Mouse (Mus musculus) neural tube, embryonic 10.5 days (tissue): ENCODE measurements around the gene Sec63.

Experiments used
- DNase-seq: peaks from one replicate; pipeline ENCODE4 v3.0.0-alpha.2; 2017; ENCODE audit warnings: low spot score; ENCODE audit errors: extremely low spot score

Gene Sec63

DNA sequence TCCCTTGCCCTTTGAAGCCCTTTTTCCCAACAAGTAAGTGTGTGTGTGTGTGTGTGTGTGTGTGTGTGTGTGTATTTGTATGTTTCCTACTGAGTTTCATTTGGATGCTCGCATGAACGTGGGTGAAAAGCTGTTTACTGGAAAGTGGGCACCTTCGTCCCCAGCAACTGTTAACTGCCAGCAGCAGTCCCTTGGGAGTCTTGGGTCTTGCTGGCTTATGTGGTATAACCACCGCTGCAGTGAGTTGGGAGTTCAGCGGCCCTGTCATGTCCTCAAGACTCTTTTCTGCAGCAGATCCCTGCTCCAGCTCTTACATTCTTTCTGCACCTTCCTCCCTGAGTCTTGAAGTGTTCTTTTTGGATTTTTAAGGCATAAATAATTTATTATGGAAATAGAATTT lies 65.9 kb downstream of the Sec63 start:
- no peak for DNase-seq

GRCm38 (mm10) chr10:42830007-42830406 lies 68.7 kb downstream of the Sec63 start:
- no peak for DNase-seq

DNA sequence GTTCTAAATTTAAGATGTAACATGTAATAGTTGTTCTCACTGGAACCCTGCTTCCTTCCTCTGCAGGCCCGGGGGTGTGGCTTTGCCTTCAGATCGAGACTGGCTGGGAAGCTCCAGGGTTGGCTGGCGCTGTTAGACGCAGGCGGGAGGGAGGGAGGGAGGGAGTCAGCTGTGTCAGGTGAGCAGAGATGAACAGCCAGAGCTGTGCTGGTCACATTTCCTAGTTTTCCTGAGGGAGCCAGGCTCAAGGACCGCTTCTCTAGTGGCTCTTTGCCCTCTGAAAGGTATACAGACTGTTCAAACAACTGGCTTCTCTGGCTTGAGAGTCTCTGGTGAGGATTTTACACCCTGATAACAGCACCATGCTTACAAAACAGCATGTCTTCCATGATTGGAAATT lies 69.1 kb downstream of the Sec63 start:
- no peak for DNase-seq

- no peak for DNase-seq
These were observed 71.4 kb downstream of the Sec63 start for GRCm38 (mm10) chr10:42832677-42833076.

GRCm38 (mm10) chr10:42833871-42834727 lies 72.8 kb downstream of the Sec63 start:
- DNase-seq, result no peak

- DNase-seq, result no peak
These were observed 76.8 kb downstream of the Sec63 start for GRCm38 (mm10) chr10:42838106-42838505.

DNA sequence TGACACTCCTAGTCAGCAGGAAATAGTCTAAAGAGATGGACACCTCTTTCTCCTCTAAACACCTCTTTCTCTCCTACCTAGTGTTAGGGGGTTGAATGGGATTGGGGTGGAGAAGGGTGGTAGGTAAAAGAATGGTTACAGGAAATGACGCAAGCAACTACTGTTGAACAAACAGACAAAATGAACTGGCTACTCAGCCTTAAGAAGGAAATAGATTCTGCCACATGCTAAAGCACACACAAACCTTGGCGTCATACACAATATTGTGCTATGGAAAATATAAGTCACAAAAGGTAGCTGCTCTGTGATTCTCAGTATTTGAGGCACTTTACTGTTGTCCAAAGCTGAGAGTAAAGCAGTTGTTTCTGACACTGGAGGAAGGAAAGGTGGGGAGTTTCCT lies 77.4 kb downstream of the Sec63 start:
- no peak for DNase-seq

DNA sequence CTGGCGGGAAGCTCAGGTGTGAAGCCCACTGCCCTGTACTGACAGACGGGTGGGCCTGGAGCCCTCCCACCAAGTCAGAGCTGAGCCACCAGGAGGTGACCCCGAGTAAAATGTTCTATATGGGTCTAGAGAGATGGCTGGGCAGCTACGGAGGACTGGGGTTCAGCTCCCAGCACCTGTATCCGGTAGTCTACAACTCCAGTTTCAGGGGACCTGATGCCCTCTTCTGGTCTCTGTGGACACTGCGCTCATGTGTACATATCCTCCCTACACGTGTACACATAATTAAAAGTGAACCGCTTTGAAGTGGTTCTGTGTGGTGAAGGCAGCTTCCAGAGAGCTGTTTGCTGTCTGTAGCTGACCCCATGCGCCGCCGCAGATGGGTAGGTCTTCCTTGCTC lies 78.7 kb downstream of the Sec63 start:
- no peak for DNase-seq

- DNase-seq, result peak; percentile 34
These were observed 80.4 kb downstream of the Sec63 start for GRCm38 (mm10) chr10:42841531-42842195.

DNA sequence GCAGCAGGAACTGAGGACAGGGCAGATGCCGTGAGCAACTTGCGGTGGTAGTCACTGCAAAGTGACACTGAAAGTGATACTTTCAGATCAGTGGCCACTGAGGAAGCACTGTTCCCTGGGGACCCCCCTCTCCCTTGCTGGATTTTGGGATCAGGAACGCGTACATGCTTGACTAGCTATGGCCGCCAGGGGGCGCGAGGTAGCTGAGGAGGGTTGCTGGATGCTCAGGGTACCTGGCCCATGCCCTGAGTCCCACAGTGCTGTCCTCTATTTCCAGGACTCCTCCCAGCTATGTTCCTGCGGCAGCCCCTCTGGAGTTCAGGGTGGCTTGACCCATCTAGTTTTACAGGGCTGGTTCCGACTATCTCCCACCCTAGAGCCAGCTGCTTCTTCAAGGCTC lies 81.1 kb downstream of the Sec63 start:
- peak; percentile 83 for DNase-seq

DNA sequence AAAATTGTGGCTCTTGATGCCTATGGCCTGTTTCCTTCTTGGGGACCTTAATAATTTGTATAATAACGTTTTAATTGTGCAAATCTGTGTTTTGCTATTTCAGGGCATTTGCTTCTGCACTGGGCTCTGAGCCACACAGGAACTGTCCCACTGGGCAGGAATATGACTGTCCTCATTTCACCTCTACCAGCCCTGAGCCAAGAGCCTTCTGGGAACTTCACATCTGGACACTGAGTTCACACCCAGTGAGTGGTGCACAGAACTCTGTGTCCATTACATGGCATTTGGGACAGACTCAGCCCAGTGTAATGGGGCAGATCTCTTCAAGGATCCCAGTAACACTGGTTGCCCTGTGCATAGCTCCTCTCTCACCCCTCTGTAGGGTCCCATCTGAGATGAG lies 82.1 kb downstream of the Sec63 start:
- no peak for DNase-seq

DNA sequence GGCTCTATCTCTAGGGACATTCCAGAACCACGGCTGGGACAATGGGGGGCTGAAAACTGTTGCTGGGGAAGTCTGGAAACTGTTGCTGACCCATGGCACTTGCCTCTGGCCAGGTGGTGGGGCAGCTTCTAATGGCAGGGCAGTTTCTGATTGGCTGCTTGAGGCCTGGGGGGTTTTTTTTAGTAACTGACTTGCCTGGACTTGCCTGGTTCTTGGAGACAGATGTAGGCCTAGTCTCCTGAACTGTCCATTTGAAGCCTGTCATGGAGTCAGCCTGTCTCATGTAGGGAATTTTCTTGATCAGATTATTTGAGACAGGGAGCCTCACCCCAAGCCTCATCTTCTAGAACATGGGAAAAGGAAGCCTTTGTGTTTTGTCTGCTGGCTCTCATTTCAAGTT lies 84.2 kb downstream of the Sec63 start:
- no peak for DNase-seq

- DNase-seq, result no peak
These were observed 87.1 kb downstream of the Sec63 start for GRCm38 (mm10) chr10:42848179-42849080.

DNA sequence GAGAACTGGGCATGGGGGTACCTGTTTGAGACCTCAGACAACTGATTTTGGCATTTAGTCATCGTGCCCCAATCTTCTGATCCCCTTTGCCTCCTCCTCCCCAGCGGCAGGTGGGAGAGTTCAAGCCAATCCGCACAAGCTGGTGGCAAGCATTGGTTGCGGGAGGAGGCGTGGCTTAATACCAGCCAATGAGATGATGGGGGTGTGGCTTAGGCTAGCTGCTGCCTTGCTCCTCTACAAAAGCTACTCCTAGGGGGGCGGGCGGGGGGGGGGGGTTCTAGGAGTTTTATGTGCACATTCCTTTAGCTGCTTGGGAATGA lies 87.7 kb downstream of the Sec63 start:
- no peak for DNase-seq

- no peak for DNase-seq
These were observed 93.5 kb downstream of the Sec63 start for GRCm38 (mm10) chr10:42854838-42855237.

- no peak for DNase-seq
These were observed 94.0 kb downstream of the Sec63 start for GRCm38 (mm10) chr10:42855250-42855649.

DNA sequence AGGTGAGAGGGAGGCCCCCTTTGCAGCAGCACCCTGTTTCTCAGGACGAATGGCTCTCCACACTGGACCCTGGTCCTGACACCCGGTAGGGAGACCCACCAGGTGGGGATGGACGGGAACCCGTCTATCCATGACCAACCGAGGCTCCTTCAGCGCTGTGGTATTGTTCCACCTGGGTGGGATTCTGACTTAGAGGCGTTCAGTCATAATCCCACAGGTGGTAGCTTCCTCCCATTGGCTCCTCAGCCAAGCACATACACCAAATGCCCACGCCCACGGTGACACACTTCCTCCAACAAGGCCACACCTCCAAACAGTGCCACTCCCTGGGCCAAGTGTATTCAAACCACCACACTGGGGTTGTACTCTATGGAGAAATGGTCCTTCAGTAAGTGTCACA lies 95.3 kb downstream of the Sec63 start:
- DNase-seq, result no peak

GRCm38 (mm10) chr10:42857021-42857420 lies 95.7 kb downstream of the Sec63 start:
- DNase-seq, result no peak

DNA sequence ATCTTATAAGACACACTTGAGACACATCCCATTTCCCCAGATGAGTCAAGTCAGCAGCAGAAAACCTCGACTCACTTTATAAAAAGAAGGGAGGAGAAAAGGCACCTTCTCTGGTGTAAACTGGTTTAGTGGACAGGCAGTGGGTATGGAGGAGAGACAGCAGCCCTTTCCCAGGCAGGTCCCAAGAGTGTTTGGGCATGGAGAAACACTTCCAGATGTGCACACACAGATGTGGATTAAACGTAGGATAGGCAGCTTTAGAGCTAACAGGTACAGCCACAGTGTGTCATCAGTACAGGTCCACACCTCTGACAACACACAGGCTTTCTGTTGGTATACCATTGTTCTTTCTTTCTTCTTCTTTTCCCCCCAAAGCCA lies 98.5 kb downstream of the Sec63 start:
- peak; percentile 31 for DNase-seq

DNA sequence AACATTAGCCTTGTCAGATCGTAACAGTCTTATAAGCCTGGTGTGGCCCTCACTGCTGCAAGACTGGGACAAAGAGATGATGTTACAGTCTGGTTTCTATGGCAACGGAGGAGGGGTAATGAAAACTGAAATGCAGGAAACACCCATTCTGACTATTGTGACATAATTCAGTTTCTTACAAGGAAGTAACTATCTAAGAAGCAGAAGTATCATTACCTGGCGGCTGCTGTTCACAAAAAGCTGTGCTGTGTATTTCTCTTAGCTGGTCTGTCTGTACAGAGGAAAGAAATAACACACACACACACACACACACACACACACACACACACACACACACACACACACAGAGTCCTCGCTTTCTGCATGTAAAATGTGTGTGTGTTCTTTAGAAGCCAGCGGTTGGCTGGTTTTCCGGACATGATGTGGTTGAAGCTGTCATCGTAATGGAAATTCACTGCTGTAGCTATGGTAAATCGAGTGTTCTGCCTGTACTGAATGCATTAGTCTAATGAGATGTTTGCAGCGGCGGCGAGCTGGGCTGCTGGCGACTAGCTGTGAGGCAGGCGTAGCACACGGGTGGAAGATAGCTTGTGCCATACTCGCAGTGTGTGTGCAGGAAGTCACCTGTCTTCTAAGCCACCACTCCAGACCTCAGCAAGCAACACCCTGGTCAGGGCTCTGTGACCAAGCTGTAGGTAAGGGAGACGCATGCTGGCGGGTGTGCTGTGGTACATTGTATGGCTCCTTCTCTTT lies 99.0 kb downstream of the Sec63 start, which contains the start of gene Scml4:
Gene Scml4, plus strand, starts transcription at position 212 of the 753 bp plus-strand sequence.
- DNase-seq, result peak; percentile 37

DNA sequence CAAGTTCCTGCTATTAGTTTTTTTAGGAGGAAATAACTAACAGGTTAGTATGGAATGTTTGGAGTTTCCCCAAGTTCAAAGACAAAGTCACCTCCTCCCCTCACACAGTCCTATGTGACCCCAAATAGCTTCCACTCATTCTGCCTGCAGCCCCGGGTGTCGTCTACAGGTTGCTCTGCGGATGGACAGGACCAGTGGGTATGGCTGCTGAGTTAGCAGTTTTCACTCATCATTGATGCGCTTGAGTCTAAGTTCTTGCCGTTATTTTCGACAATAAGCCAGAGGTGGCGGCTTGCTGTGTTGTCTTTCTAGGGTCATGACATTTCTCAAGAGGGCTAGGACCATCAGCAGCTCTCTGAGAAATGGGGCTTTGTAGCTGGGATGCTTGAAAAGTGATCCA lies 100.2 kb downstream of the Sec63 start:
- DNase-seq, result no peak
